20 mouse cellular contexts compared by ENCODE assay signal in the genomic region with DNA sequence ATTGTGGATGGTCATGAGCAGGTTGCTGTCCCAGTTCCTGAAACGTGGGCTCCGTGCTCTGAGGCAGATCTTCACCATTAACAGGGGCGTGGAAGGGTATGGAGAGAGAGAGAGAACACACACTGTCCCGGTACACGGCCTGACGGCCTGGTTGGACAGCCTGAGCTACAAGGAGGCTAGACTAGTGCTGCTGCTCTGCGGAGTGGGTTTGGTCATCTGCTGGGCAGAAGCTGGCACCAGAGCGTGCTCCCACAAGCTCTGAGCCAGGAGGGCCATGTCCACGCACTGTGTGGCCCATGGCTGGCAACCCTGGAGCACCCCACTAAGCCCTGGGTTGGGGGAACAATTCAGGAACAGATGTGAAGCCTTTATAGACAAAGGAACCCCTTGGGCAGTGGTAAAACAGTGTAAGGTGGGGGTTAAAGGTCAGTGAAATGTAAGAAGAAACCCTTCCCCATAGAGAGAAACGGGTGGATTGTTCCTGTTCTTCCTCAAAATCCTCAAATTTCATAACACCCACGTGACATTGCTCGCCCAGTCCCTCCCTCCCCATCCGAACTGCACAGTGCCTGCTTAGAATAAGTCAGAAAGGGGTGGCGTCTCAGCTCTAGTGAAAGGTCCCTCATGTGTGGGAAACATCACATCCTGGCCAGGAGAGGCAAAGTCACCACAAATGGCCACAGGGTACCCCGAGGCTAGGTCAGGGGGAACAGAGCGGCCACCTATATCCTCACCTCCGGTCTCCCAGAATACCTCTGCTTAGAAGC. TPM values are rescaled to one million over a fixed set of nuclear protein-coding genes. Genes with fewer than 3 reads are reported as not detected.
DNase-seq lines count a peak whose midpoint lies in the region; ATAC-seq and TF ChIP-seq lines count a peak whose summit lies in the region.
"Had no signal": no experiment of that assay in that cellular context is flagged by ENCODE, and none has a peak within 500 bp of the region (broad histone marks: within the 10 kb centered on the region; RNA-seq: fewer than 3 reads in every experiment).

No protein-coding gene starts in this region.

- H3K36me3 ChIP-seq in liver, embryonic 12.5 days: peaks cover 70% of the 10 kb centered on the region

- H3K4me3 ChIP-seq in gastrocnemius, adult 2 months: no peak overlapping the region
- H3K4me3 ChIP-seq in liver, embryonic 12.5 days: no peak overlapping the region
- H3K4me3 ChIP-seq: heart, embryonic 10.5 days; midbrain, embryonic 13.5 days had no signal

- peaks cover 40% of the 10 kb centered on the region for H3K4me1 ChIP-seq in liver, embryonic 12.5 days

- H3K9me3 ChIP-seq in liver, embryonic 12.5 days (replicated peaks): 0 out of 2 replicates have a peak, but pooled peaks cover 4% of the 10 kb centered on the region
- H3K9me3 ChIP-seq: heart, embryonic 10.5 days; midbrain, embryonic 13.5 days had no signal

- ATAC-seq in liver, embryonic 12.5 days: no peak
- ATAC-seq in common myeloid progenitor, adult 5-6 weeks (replicated peaks; ENCODE audit: low read depth, poor library complexity, severe bottlenecking): peak; percentile 6; the same call in 1 of the 2 replicates
- ATAC-seq in megakaryocyte, adult 5-6 weeks (ENCODE audit: poor library complexity, severe bottlenecking): peak; percentile 37
- ATAC-seq: forebrain, postnatal 0 days; midbrain, embryonic 13.5 days had no signal

- DNase-seq in gastrocnemius, adult 2 months: no peak
- DNase-seq in gastrocnemius, adult 8-10 months (ENCODE audit: low spot score in 2 of 2): no peak
- DNase-seq in liver: no peak
- DNase-seq in adrenal gland, adult 2 months: no peak
- no peak for DNase-seq in urinary bladder, adult 18-20 months (ENCODE audit: low spot score in 2 of 2)
- DNase-seq: adrenal gland, postnatal 14 days; cerebellum, adult 9-11 months; forebrain, postnatal 0 days; gastrocnemius, postnatal 14 days; heart, postnatal 10 days; kidney, adult 8-10 months; kidney, postnatal 4 days; thymus, adult 2 months had no signal

- WGBS in liver, embryonic 12.5 days (ENCODE audit: insufficient replicate concordance): 75% methylated on average over 17 of the region's 17 CpGs

- intact Hi-C loops in gastrocnemius, adult 2 months (cut with DNase I): no loop called here

- H3K27me3 ChIP-seq in liver, embryonic 12.5 days (replicated peaks): no peaks in the 10 kb centered on the region
- H3K27me3 ChIP-seq: midbrain, embryonic 13.5 days had no signal

- TF ChIP-seq CTCF in gastrocnemius, adult 2 months (IDR thresholded peaks at IDR 0.05): no peak

- H3K9ac ChIP-seq in liver, embryonic 12.5 days: no peak overlapping the region
- H3K9ac ChIP-seq: forebrain, postnatal 0 days; hindbrain, embryonic 14.5 days; liver, embryonic 14.5 days; midbrain, embryonic 13.5 days had no signal

- H3K27ac ChIP-seq in gastrocnemius, adult 2 months: peak overlapping the region; percentile 39; the same call in 1 of the 2 replicates
- 0 out of 2 replicates have a peak overlapping the region, but pooled peaks have one; percentile 5 for H3K27ac ChIP-seq in liver, embryonic 12.5 days
- H3K27ac ChIP-seq: hindbrain, embryonic 14.5 days; liver, embryonic 14.5 days; midbrain, embryonic 13.5 days had no signal

- H3K4me2 ChIP-seq in liver, embryonic 12.5 days: no peak overlapping the region
- H3K4me2 ChIP-seq: hindbrain, embryonic 14.5 days; midbrain, embryonic 13.5 days had no signal

RNA-seq across cellular contexts. Expression of gene Ap5z1, which starts 4.8 kb away (rescaled TPM):
- 1 to 10 TPM; 3.7 to 5.0 TPM for total RNA-seq in gastrocnemius, adult 2 months (2021)
- 1 to 10 TPM; 3.7 to 5.0 (median 4.1) TPM for total RNA-seq in gastrocnemius, adult 8-10 months (2022)
- 6.8 and 7.4 TPM in 2 replicates for polyA plus RNA-seq in liver, embryonic 12.5 days (2016; fragmentation: Nextera tagmentation; extraction: Ambion mirVana)
- total RNA-seq in common myeloid progenitor, adult 5-6 weeks (2017): 7.0 and 11.9 TPM in 2 replicates
- 10.3 and 10.7 TPM in 2 replicates for total RNA-seq in megakaryocyte, adult 5-6 weeks (2015)
- 9.3 and 10.0 TPM in 2 replicates for total RNA-seq in megakaryocyte, adult 5-6 weeks (2017)
- total RNA-seq in adrenal gland, adult 2 months (2021): 10 to 100 TPM; 18.5 to 22.7 TPM
- polyA plus RNA-seq in adrenal gland, adult 2 months (2012; rRNA removed): 75.8 and 77.7 TPM in 2 replicates

RNA-seq across cellular contexts. Expression of gene Foxk1, which starts 57.7 kb away (rescaled TPM):
- 10 to 100 TPM; 12.2 to 18.9 TPM for total RNA-seq in gastrocnemius, adult 2 months (2021)
- 10 to 100 TPM; 15.6 to 20.9 (median 17.7) TPM for total RNA-seq in gastrocnemius, adult 8-10 months (2022)
- 3.1 and 4.1 TPM in 2 replicates for polyA plus RNA-seq in liver, embryonic 12.5 days (2016; fragmentation: Nextera tagmentation; extraction: Ambion mirVana)
- 8.2 and 11.7 TPM in 2 replicates for total RNA-seq in common myeloid progenitor, adult 5-6 weeks (2017)
- 21.2 and 21.4 TPM in 2 replicates for total RNA-seq in megakaryocyte, adult 5-6 weeks (2015)
- total RNA-seq in megakaryocyte, adult 5-6 weeks (2017): 14.5 and 19.0 TPM in 2 replicates
- total RNA-seq in adrenal gland, adult 2 months (2021): 10 to 100 TPM; 19.7 to 24.6 TPM
- 17.2 and 18.2 TPM in 2 replicates for polyA plus RNA-seq in adrenal gland, adult 2 months (2012; rRNA removed)
